Mouse (Mus musculus) urinary bladder, postnatal 14 days (tissue): Measurements from ENCODE around the gene Gm9195.

Source experiments
- DNase-seq: peaks from one replicate; pipeline ENCODE4 v3.0.0; 2021; ENCODE audit warnings: low spot score

The Gm9195 gene

GRCm38 (mm10) chr14:72442936-72443335, 48.7 kb downstream of the Gm9195 start:
- no peak for DNase-seq

GRCm38 (mm10) chr14:72440929-72441328, 50.7 kb downstream of the Gm9195 start:
- DNase-seq, result no peak

- DNase-seq, result no peak
These were observed 51.2 kb downstream of the Gm9195 start for GRCm38 (mm10) chr14:72440436-72440835.

GRCm38 (mm10) chr14:72438976-72439375, 52.7 kb downstream of the Gm9195 start:
- DNase-seq, result no peak

GRCm38 (mm10) chr14:72389696-72390095, 101.9 kb downstream of the Gm9195 start:
- peak; percentile 79 for DNase-seq

- DNase-seq, result no peak
These were observed 102.3 kb downstream of the Gm9195 start for GRCm38 (mm10) chr14:72389288-72389687.

- peak; percentile 60 for DNase-seq
These were observed 114.4 kb downstream of the Gm9195 start for GRCm38 (mm10) chr14:72377224-72377623.
